Mouse (Mus musculus) retina, embryonic 14.5 days (tissue): Measurements from ENCODE around the gene Rab27a.
"Not testable (repeated sequence)": the region's sequence is repeated elsewhere in the genome, so short reads cannot be mapped to it uniquely, and the experiment has no call there.

Experiments used
- DNase-seq: peaks from one replicate; pipeline ENCODE4 v3.0.0-alpha.2; 2015; ENCODE audit warnings: low spot score

Gene Rab27a

GRCm38 (mm10) chr9:73090121-73090520, 45.5 kb downstream of the Rab27a start:
- no peak for DNase-seq

DNA sequence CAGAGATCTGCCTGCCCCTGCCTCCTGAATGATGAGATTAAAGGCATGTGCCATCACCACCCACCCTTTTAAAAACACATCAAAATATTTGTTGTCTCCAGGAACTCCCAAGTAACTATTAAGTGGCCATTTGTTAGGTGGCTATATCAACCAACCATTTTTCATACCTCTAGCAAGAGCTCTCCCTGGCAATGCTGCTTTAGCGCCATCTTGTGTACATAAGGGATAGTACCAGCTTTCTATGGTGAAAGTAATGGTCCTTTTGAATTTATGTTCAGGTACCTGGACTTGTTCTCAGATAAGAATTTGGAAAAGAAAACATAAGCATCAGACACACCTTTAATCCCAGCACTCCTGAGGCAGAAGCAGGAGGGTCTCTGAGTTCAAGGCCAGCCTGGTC, 47.1 kb downstream of the Rab27a start:
- DNase-seq: peak; percentile 86

- DNase-seq: peak; percentile 34
Measured at GRCm38 (mm10) chr9:73094580-73094979, 49.9 kb downstream of the Rab27a start.

DNA sequence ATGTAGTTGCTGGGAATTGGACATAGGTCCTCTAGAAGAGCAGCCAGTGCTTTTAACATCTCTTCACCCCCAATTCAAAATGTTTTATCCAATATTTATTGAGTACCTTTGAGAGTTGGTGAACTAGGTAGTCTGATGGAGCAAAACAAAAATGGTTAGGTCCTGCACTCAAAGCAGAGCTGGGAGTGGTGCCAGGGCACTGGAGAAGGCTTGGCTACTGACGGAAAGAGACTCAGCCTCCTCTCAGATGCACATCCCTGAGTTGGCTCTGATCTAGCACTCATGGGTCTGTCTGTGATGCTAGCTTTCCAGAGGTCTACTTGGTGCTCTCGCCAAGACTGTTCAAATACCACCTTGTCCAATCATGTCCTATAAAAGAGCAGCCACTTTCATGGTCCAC, 53.2 kb downstream of the Rab27a start:
- DNase-seq: no peak

GRCm38 (mm10) chr9:73101536-73101935, 56.9 kb downstream of the Rab27a start, which contains the start of gene Khdc3:
Gene Khdc3 (plus strand): TSS chr9:73101836.
- DNase-seq: no peak

GRCm38 (mm10) chr9:73102181-73102580, 57.5 kb downstream of the Rab27a start, which contains the start of gene Gm20509:
Gene Gm20509 (plus strand): TSS chr9:73102470.
- DNase-seq: no peak

- peak; percentile 63 for DNase-seq
Measured at GRCm38 (mm10) chr9:73103159-73103879, 58.7 kb downstream of the Rab27a start.

- no peak for DNase-seq
Measured at GRCm38 (mm10) chr9:73103880-73104198, 59.2 kb downstream of the Rab27a start.

DNA sequence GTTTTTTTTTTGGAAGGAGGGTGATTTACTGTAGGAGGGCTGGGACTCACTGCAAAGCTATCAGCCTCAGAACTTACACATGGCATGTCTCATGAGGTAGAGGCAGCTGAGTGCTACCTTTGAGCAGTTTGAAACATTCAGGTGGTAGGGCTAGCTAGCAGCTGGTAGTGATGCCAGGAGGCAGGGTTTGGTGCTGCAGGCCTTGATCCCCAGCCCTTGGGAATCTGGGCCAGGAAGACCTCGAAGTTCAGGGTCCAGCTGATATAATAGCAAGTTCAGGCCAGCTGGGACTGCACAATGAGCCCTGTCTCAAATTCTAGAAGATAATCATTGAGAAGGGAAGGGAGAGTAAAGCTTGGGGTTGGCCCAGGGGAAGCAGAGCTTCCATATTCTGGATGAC, 60.5 kb downstream of the Rab27a start:
- DNase-seq: no peak

- DNase-seq: no peak
Measured at GRCm38 (mm10) chr9:73105771-73106170, 61.1 kb downstream of the Rab27a start.

- DNase-seq: peak; percentile 88
Measured at GRCm38 (mm10) chr9:73112919-73113906, 68.6 kb downstream of the Rab27a start, which contains the start of gene Rsl24d1. Gene Rsl24d1 (plus strand): TSS chr9:73113426.

DNA sequence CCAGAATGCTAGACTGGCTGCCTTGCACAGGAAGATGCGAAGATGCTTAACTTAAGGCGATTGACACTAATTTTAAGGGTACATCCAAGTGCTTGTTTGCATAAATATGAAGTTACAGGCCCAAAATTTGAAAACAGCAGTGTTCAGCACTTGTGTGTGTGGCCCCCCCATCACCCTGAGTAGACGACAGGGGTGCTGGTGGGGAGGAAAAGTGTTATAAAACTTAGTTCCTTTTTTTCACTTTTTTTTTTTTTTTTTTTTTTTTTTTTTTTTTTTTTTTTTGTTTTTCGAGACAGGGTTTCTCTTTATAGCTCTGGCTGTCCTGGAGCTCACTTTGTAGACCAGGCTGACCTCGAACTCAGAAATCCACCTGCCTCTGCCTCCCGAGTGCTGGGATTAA, 72.0 kb downstream of the Rab27a start:
- DNase-seq: not testable (repeated sequence)

- DNase-seq: no peak
Measured at GRCm38 (mm10) chr9:73118012-73118411, 73.4 kb downstream of the Rab27a start.

DNA sequence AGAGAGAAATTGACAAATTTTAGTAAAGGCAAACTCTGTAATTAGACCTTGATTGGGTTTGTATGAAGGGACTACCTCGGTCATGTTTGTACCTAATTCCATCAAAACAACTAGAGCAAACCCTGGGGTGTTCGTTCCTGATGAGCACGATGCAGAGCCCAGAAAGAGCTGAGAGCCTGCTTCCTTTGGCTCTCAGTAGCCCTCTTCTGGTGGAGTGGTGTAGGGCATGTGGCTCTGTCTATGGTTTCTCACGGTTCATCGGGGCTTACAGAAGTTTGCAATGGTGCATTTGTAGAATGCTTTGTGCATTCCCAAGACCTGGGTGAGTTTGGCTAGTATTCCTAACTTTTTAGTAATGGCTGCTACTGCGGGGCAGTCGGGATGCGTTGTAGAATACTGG, 77.1 kb downstream of the Rab27a start:
- peak; percentile 59 for DNase-seq

DNA sequence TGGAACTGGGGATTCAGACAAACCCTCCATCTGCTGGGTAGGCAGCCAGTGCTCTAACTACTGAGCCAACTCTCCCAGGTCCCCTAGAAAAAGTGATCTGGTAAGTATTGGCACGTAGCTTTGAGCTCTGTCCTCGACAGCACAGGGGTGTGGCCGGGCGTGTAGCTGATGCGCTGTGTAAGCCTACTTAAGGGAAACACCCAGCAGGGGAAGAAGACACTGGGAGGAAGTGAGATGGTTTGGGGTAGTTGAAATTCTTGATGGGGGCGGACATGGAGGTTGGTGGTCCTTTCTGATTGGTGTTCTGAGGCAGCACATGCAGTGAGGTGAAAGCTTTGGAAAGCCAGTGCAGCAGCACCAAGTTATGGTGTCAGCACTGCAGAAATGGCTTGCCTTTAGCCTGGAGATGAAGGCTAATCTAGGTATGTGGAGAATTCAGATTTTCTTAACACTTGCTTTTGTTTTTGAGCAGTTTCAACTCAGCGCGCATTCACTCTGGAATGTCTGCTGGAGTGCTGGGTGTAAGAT, 80.5 kb downstream of the Rab27a start:
- DNase-seq: no peak

DNA sequence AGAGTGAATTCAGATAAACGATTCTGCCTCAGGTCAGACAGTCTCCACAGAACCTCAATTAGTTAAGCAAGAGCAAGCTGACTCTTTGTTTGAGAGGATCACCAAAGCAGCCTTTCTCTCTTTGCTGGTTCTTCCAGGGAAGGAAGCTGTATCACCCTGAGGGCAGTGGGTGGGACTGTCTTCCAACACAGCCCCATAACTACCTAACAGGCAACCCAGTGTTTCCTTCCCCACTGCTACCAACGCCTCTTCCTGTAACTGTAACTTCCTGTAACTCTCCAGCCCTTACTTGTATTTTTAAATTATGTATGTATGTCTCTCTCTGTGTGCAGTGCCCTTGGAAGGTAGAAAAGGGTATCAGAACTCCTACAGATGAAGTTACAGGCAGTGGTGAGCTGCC, 82.8 kb downstream of the Rab27a start:
- DNase-seq: no peak

DNA sequence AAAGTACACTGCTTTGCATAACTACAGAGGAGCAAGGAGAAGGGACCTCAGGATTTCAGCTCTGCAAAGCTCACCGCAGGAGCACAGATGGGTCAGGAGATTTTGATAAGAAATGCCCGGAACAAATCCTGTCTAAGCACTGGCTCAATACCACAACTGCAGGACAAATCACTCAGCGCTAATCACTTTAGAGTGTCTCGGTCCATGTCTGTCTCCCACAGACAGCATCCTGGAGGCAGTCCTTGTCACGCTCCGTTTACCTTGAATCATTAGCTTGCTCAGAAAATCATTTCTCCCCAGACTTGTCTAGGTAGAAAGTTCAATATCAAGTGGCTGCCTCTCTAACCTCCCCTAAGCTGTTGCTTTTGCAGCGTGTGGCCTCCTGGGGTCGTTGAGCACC, 85.2 kb downstream of the Rab27a start:
- peak; percentile 19 for DNase-seq

DNA sequence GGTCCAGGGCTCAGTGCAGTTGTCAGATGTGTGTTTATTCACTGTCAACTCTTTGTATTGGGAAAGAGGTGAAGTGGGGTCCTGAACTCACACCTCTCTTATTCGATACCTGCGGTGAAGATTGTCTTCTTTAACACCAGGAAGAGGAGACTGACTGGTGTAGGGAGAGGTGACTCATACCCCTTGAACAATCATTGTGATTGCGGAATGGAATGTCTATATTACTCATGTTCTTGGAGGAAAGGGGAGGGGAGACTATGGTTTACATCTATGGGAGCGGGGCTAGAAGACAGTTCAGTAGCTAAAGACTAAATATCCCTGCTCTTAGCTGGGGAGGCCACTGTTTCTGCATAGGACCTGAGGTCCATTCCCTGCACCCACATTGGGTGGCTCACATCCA, 85.9 kb downstream of the Rab27a start:
- no peak for DNase-seq

- DNase-seq: no peak
Measured at GRCm38 (mm10) chr9:73137341-73137886, 92.8 kb downstream of the Rab27a start.
